Mouse (Mus musculus) cortical plate, adult 2 months (tissue): ENCODE measurements around the gene Qtrt1.

ENCODE experiments used
- CTCF ChIP-seq: fragments of 200-500 bp; IDR thresholded peaks from 2 replicates; pipeline ENCODE4 v1.5.1; 2011; ENCODE audit warnings: mild to moderate bottlenecking, control low read depth, low read length; ENCODE audit not compliant: insufficient read depth; ENCODE audit errors: extremely low read depth
- POLR2A ChIP-seq: fragments of 200-500 bp; IDR thresholded peaks from 2 replicates; pipeline ENCODE4 v1.6.1; 2011; ENCODE audit warnings: mild to moderate bottlenecking, low read length, control low read depth; ENCODE audit not compliant: insufficient read depth; ENCODE audit errors: extremely low read depth

DNA sequence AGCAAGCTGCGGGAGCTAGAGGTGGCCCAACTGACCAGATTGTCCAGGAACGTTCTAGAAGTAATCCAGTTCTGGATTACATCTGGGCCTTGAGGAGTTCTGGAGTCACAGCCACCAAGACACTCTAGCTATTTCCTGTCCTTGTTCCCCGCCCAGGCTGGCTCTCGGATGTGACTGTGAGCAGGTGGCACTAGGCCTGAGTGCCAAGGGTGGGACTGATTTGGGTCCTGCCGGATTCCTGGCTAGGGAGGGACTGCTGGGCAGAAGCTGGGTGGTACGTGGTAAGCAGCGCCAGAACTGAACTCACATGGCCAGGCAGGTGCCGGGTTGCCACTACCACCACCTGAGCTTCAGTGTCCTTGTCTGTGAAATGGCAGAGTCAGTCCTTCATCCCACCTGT, 39.8 kb downstream of the Qtrt1 start:
- TF ChIP-seq CTCF (no peak), POLR2A (no peak)
